Mouse (Mus musculus): ENCODE measurements around the gene Tex14. TPM values are rescaled to one million over a fixed set of nuclear protein-coding genes. Genes with fewer than 3 reads are reported as not detected.
A peak's percentile ranks its signal among the peaks of the same experiment; 100 is the strongest.

The Tex14 gene
- polyA plus RNA-seq, 1 experiment, result 0.34 TPM

- DNase-seq (ENCODE audit: extremely low spot score in 1 of 2, low spot score in 1 of 2), result no peak
Observed at GRCm38 (mm10) chr11:87555106-87555703, 150.3 kb downstream of the Tex14 start.

DNA sequence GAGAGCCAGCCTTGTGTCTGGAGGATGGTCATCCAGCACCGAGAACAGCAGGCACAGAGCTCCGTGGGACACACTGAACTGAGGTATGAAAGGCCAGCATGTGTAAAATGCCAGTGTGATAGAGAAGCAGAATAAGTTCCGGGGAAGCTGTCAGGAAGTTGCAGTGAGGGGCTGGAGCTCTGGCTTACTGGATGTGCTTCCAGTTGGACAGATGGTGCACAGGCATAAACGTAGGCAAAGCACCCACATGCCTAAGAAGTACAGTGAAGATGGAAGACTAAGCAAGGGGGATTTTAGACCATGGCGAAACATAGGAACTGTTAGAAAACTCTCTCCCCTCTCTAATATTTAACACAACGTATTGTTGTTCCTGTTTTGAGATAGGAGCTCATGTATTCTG lies 156.3 kb downstream of the Tex14 start:
- no peak for DNase-seq (ENCODE audit: extremely low spot score in 1 of 2, low spot score in 1 of 2)

GRCm38 (mm10) chr11:87566501-87566900 lies 161.6 kb downstream of the Tex14 start, which contains the start of gene Gm11492:
Gm11492 (plus strand) TSS chr11:87566653.
- DNase-seq (ENCODE audit: extremely low spot score in 1 of 2, low spot score in 1 of 2), result no peak

GRCm38 (mm10) chr11:87568255-87568953 lies 163.5 kb downstream of the Tex14 start, which contains the start of gene Sept4:
Sept4 (plus strand) TSS chr11:87568903.
- no peak for DNase-seq (ENCODE audit: extremely low spot score in 1 of 2, low spot score in 1 of 2)

DNA sequence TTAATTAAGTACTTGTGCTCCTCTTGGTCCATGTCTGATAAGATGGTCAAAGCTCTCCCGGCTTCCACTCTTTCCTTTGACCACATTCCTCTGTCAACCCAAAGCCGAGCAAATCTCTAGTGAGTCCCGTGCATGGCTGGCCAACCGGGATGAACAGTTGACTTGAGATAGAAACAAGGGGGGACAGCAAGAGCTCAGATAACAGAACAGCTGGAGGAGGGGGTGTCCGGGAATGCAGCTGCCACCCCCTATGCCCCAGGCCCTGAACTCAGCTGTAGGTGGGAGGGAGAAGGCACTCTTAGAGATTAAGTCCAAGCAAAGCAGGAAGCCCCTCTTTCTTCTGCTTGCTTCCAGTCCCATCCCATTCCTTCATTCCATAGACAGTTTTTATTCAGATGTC lies 165.9 kb downstream of the Tex14 start:
- no peak for DNase-seq (ENCODE audit: extremely low spot score in 1 of 2, low spot score in 1 of 2)

DNA sequence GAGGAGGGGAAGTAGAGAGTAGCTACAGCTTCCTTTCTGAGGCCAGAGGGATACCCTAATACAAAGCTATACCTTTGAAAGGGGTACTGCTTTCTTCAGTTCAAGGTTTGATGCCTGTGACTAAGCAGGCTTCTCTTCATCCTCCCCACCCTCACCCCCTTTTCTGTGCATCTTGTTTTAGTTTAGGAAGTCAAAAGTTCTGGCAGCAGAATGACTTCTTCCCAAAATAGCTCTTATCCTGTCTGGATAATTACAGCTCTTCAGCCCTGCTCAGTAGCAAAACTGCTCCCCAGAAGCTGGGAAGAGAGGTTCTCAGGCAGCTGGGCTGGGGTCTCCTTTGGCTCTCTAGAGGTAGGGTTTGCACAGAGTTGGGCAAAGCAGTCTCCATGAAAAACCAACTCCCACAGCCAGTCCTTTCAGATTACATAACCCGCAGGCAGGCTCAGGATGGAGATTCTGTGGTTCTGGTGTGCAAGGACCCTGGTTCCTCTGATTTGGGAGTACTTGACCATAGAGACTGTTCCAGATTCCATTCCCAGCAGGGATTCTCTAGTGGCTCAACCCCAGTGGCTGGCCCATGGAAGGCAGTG lies 166.6 kb downstream of the Tex14 start:
- peak in 1 of 2 experiments; percentile 47 for DNase-seq (ENCODE audit: extremely low spot score in 1 of 2, low spot score in 1 of 2)

- DNase-seq (ENCODE audit: extremely low spot score in 1 of 2, low spot score in 1 of 2), result no peak
Observed at GRCm38 (mm10) chr11:87573751-87574150, 168.9 kb downstream of the Tex14 start.

GRCm38 (mm10) chr11:87574520-87575180 lies 169.8 kb downstream of the Tex14 start:
- DNase-seq (ENCODE audit: extremely low spot score in 1 of 2, low spot score in 1 of 2), result no peak

GRCm38 (mm10) chr11:87577601-87578248 lies 172.9 kb downstream of the Tex14 start:
- DNase-seq (ENCODE audit: extremely low spot score in 1 of 2, low spot score in 1 of 2), result no peak

DNA sequence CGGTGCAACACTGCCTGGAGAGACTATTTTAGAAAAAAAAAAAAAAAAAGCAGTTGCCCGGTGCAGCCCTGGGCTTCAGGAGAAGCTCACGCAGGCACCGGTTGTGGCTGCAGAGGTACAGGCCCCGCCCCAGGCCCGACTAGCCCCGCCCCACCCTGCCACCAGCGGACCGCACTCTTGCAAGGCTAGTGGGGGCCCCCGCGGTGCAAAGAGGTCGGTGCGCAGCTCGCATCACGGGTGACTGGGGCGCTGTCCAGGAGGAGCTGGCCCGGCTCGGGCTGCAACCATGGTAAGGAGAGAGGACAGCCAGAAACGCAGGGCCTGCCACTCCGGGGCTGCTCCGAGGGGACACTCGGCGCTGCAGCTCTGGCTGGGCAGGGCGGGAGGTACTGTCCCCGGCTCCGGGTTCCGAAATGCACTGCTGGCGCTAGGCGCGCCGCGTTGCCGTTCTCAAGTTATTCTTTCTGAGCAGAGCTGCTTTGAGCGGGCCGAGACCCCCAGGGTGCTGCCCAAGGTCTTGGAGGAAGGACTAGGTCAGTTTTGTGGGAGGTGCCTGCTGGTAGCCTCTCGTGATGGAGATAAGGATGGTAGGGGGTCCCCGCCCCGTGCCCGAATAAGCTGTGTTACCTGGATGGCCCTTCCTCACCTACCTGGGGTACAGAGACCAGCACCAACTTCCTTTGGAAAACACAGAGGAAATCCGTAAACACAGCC lies 173.5 kb downstream of the Tex14 start:
- DNase-seq (ENCODE audit: extremely low spot score in 1 of 2, low spot score in 1 of 2), result peak in 1 of 2 experiments; percentile 72

GRCm38 (mm10) chr11:87578963-87579601 lies 174.2 kb downstream of the Tex14 start:
- DNase-seq (ENCODE audit: extremely low spot score in 1 of 2, low spot score in 1 of 2), result no peak

- DNase-seq (ENCODE audit: extremely low spot score in 1 of 2, low spot score in 1 of 2), result no peak
Observed at GRCm38 (mm10) chr11:87579713-87580112, 174.8 kb downstream of the Tex14 start.

DNA sequence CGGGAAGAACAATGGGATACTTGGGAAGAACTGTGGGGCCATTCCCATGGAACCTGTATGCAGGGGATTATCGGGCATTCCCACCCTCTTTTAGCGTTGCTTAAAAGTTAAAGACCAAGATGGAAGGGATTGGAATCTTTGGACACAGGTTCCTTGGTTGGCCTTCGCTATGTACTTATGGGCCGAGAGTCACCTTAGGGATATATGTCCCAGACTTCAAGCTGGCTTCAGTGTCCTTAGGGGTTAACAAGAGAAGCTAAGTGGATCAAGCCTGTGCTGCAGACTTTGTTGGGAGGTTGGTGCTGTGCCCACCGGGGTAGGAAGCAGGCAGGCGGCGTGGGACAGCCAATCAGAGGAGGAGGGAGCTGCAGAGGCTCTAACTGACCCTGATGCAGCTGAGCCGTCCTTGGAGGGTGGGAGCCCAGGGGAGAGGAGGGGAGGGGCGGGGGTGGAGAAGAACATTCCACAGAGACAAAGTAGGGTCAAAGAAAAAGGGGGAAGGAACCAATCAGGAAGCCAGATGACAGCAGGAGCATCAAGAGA lies 175.7 kb downstream of the Tex14 start:
- no peak for DNase-seq (ENCODE audit: extremely low spot score in 1 of 2, low spot score in 1 of 2)

- no peak for DNase-seq (ENCODE audit: extremely low spot score in 1 of 2, low spot score in 1 of 2)
Observed at GRCm38 (mm10) chr11:87581161-87581865, 176.4 kb downstream of the Tex14 start.

GRCm38 (mm10) chr11:87581933-87582710 lies 177.3 kb downstream of the Tex14 start:
- peak in 1 of 2 experiments; percentile 67 for DNase-seq (ENCODE audit: extremely low spot score in 1 of 2, low spot score in 1 of 2)

DNA sequence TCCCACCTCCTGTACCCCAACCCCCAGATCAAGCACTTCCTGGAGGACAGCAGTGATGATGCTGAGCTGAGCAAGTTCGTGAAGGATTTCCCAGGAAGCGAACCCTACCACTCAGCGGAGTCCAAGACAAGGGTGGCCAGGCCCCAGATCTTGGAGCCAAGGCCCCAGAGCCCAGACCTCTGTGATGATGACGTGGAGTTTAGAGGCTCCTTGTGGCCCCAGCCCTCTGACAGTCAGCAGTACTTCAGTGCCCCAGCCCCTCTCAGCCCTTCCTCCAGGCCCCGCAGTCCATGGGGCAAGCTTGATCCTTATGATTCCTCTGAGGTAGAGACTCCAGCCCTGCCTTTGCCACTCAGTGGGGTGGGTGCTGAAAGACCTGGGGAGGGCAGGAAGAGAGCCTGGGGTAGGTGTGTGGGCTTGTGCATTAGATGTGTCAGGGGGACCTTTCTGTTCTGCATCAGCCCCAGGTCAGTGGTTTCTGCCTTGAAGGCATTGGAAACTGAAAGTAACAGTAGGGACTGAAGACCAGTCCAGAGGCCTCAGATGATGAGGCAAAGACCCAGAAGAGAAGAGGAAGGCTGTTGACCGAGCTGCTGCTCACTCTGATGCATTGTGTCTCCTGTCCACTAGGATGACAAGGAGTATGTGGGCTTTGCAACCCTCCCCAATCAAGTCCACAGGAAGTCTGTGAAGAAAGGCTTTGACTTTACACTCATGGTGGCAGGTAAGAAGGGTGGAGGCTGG lies 178.6 kb downstream of the Tex14 start:
- DNase-seq (ENCODE audit: extremely low spot score in 1 of 2, low spot score in 1 of 2), result no peak

All from frontal cortex, adult 2 months (tissue).